8 mouse cellular contexts compared by ENCODE assay signal in the genomic region with DNA sequence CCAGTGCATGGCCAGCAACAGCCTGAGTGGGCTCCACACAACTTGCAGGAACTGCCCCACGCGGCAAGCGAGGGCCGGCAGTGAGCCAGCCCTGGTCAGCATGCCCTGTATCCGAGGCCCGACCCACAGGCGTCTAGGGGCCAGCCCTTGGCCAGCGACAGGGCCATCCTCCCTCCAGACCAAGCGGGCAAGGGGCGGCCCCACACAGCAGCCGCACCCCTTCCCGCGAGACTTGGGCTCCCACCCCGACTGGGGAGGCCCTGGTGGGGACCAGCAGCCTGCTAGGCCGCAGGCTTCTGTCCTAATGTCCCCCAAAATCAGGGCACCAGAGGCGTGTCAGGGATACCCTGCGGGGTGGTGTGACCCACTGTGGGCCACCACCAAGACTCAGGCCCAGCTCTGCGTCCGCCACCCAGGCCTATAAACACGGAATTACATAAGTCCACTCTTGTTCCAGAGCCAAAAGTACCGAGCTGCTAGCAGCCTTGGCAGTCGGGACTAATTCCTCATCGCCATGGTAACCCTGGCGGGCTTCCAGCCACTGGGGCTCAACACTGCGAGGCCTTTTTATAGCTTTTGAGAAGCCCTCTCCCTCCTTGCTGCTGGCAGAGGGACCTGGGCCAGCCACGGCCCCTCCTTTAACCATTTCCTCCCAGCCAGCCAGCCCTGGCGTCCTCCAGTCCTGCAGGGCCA. TPM values are rescaled to one million over a fixed set of nuclear protein-coding genes. Genes with fewer than 3 reads are reported as not detected.
DNase-seq lines count a peak whose midpoint lies in the region; ATAC-seq and TF ChIP-seq lines count a peak whose summit lies in the region.

No protein-coding gene starts in this region.

- H3K4me1 ChIP-seq in forebrain, embryonic 14.5 days (ENCODE audit: control insufficient read depth, insufficient read depth, low read length), result peaks cover 75% of the 10 kb centered on the region
- peaks cover 46% of the 10 kb centered on the region for H3K4me1 ChIP-seq in liver, embryonic 15.5 days (replicated peaks)
- peaks cover 51% of the 10 kb centered on the region for H3K4me1 ChIP-seq in neural tube, embryonic 11.5 days (ENCODE audit: control insufficient read depth, insufficient read depth, low read length)

- H3ac ChIP-seq in C2C12 (ENCODE audit: control insufficient read depth, insufficient read length, low read depth), result peak overlapping the region; percentile 74

- peak overlapping the region; percentile 62 for H3K4me2 ChIP-seq in forebrain, embryonic 14.5 days (ENCODE audit: low read length)
- H3K4me2 ChIP-seq in liver, embryonic 15.5 days, result peak overlapping the region; percentile 33
- H3K4me2 ChIP-seq in neural tube, embryonic 11.5 days (ENCODE audit: low read depth), result peak overlapping the region; percentile 47

- H3K27ac ChIP-seq in forebrain, embryonic 14.5 days (ENCODE audit: low read depth, low read length), result peak overlapping the region; percentile 99
- peak overlapping the region; percentile 69 for H3K27ac ChIP-seq in liver, embryonic 15.5 days (replicated peaks)
- H3K27ac ChIP-seq in neural tube, embryonic 11.5 days (ENCODE audit: low read depth, low read length), result peak overlapping the region; percentile 98

- H3K9me3 ChIP-seq in forebrain, embryonic 14.5 days (replicated peaks; ENCODE audit: control insufficient read depth, low read length), result no peaks in the 10 kb centered on the region
- no peaks in the 10 kb centered on the region for H3K9me3 ChIP-seq in liver, embryonic 15.5 days (replicated peaks)
- H3K9me3 ChIP-seq in neural tube, embryonic 11.5 days (ENCODE audit: control insufficient read depth, low read length), result no peaks in the 10 kb centered on the region

- peak overlapping the region; percentile 67 for H3K9ac ChIP-seq in forebrain, embryonic 14.5 days (ENCODE audit: low read length)
- H3K9ac ChIP-seq in liver, embryonic 15.5 days, result no peak overlapping the region
- H3K9ac ChIP-seq in neural tube, embryonic 11.5 days (ENCODE audit: low read length), result peak overlapping the region; percentile 59

- intact Hi-C loops in heart, postnatal 10 days (cut with DNase I), result loop anchor here (2.0 kb wide), 1 partner anchor 36 kb away; no protein-coding TSS in a partner anchor

- H3K27me3 ChIP-seq in C2C12 (ENCODE audit: control insufficient read depth, insufficient read depth, insufficient read length), result no peaks in the 10 kb centered on the region
- no peaks in the 10 kb centered on the region for H3K27me3 ChIP-seq in forebrain, embryonic 14.5 days (replicated peaks; ENCODE audit: control insufficient read depth, insufficient read depth, low read length)
- no peaks in the 10 kb centered on the region for H3K27me3 ChIP-seq in liver, embryonic 15.5 days
- no peaks in the 10 kb centered on the region for H3K27me3 ChIP-seq in neural tube, embryonic 11.5 days (ENCODE audit: control insufficient read depth, insufficient read depth, low read length)

- H3K4me3 ChIP-seq in C2C12 (ENCODE audit: insufficient read depth, poor library complexity, severe bottlenecking), result peak overlapping the region; percentile 42
- peak overlapping the region; percentile 19 for H3K4me3 ChIP-seq in forebrain, embryonic 14.5 days (ENCODE audit: low read depth, low read length)
- H3K4me3 ChIP-seq in liver, embryonic 15.5 days (replicated peaks), result no peak overlapping the region
- H3K4me3 ChIP-seq in neural tube, embryonic 11.5 days (ENCODE audit: low read depth, low read length), result peak overlapping the region; percentile 21

- peaks cover 79% of the 10 kb centered on the region for H3K79me3 ChIP-seq in C2C12 (ENCODE audit: low read depth)

- no peaks in the 10 kb centered on the region for H3K36me3 ChIP-seq in C2C12 (ENCODE audit: control insufficient read depth, insufficient read depth)
- H3K36me3 ChIP-seq in forebrain, embryonic 14.5 days (ENCODE audit: control insufficient read depth, insufficient read depth, low read length), result no peaks in the 10 kb centered on the region
- H3K36me3 ChIP-seq in liver, embryonic 15.5 days (replicated peaks), result no peaks in the 10 kb centered on the region
- no peaks in the 10 kb centered on the region for H3K36me3 ChIP-seq in neural tube, embryonic 11.5 days (ENCODE audit: control insufficient read depth, insufficient read depth, low read length)

- DNase-seq in forebrain, embryonic 14.5 days (ENCODE audit: low spot score), result peak; percentile 99
- DNase-seq in heart, postnatal 10 days, result peak; percentile 100
- DNase-seq in large intestine, adult 2 months (ENCODE audit: low read depth, low spot score), result peak; percentile 96
- peak; percentile 91 for DNase-seq in neural tube, embryonic 11.5 days (ENCODE audit: low spot score)
- DNase-seq in telencephalon, adult 2 months (ENCODE audit: low read depth, low spot score), result peak; percentile 99

- 3% methylated on average over 27 of the region's 27 CpGs for WGBS in forebrain, embryonic 14.5 days
- 3% methylated on average over 27 of the region's 27 CpGs for WGBS in large intestine, adult 2 months
- 38% methylated on average over 27 of the region's 27 CpGs for WGBS in liver, embryonic 15.5 days (ENCODE audit: insufficient replicate concordance)
- 15% methylated on average over 26 of the region's 27 CpGs for WGBS in neural tube, embryonic 11.5 days

- TF ChIP-seq CTCF in C2C12 (IDR thresholded peaks at IDR 0.05; ENCODE audit: control insufficient read depth, insufficient read depth, insufficient read length), result no peak

- H3K79me2 ChIP-seq in C2C12 (ENCODE audit: control insufficient read depth, insufficient read depth), result peaks cover 93% of the 10 kb centered on the region

- ATAC-seq in cerebellum, adult (ENCODE audit: insufficient number of reproducible peaks, low FRiP score, low TSS enrichment), result peak; percentile 77
- ATAC-seq in forebrain, embryonic 14.5 days, result peak; percentile 83
- ATAC-seq in liver, embryonic 15.5 days (ENCODE audit: insufficient read depth), result peak; percentile 45
- peak; percentile 89 for ATAC-seq in neural tube, embryonic 11.5 days (ENCODE audit: insufficient read depth, low FRiP score, low TSS enrichment)

TF ChIP-seq in C2C12, 6 proteins besides CTCF, POLR2A, EP300 and RAD21:
- peak; percentile 71 for TF ChIP-seq MAX (IDR thresholded peaks at IDR 0.05)
- no peak for TF ChIP-seq USF1 (IDR thresholded peaks at IDR 0.05; ENCODE audit: low read depth)

RNA-seq across cellular contexts. Expression of a gene that starts 38.0 kb away (rescaled TPM):
- polyA plus RNA-seq in C2C12 (2012; fragmentation: generic; extraction: Trizol), result 91.1 TPM
- 15.1 and 22.3 TPM in 2 replicates for polyA plus RNA-seq in forebrain, embryonic 14.5 days (2014; fragmentation: Nextera tagmentation; extraction: Ambion mirVana)
- total RNA-seq in heart, postnatal 10 days (2021), result 100 to 1,000 TPM; 112 to 125 TPM
- polyA plus RNA-seq in large intestine, adult 2 months (2012; rRNA removed), result 20.9 and 22.8 TPM in 2 replicates
- 3.8 and 5.4 TPM in 2 replicates for polyA plus RNA-seq in liver, embryonic 15.5 days (2015; fragmentation: Nextera tagmentation; extraction: Ambion mirVana)
- 23.6 and 24.3 TPM in 2 replicates for polyA plus RNA-seq in neural tube, embryonic 11.5 days (2014; fragmentation: Nextera tagmentation; extraction: Ambion mirVana)
